Mouse (Mus musculus): ENCODE measurements around the gene Lrrc4. TPM values are rescaled to one million over a fixed set of nuclear protein-coding genes. Genes with fewer than 3 reads are reported as not detected.

The Lrrc4 gene
- total RNA-seq, 2 experiments from 2014 or later: 97.7 to 101 TPM

GRCm38 (mm10) chr6:28826689-28827389 is 4.7 kb downstream of the Lrrc4 start:
- no peak for DNase-seq (ENCODE audit: low spot score in 2 of 2)

GRCm38 (mm10) chr6:28825894-28826293 is 5.7 kb downstream of the Lrrc4 start:
- DNase-seq (ENCODE audit: low spot score in 2 of 2): no peak

GRCm38 (mm10) chr6:28823802-28824201 is 7.7 kb downstream of the Lrrc4 start:
- no peak for DNase-seq (ENCODE audit: low spot score in 2 of 2)

GRCm38 (mm10) chr6:28823375-28823774 is 8.2 kb downstream of the Lrrc4 start:
- no peak for DNase-seq (ENCODE audit: low spot score in 2 of 2)

- DNase-seq (ENCODE audit: low spot score in 2 of 2): no peak
Measured at GRCm38 (mm10) chr6:28822296-28822695, 9.3 kb downstream of the Lrrc4 start.

- DNase-seq (ENCODE audit: low spot score in 2 of 2): no peak
Measured at GRCm38 (mm10) chr6:28819509-28820358, 11.8 kb downstream of the Lrrc4 start.

- DNase-seq (ENCODE audit: low spot score in 2 of 2): peak in 1 of 2 experiments; percentile 68
Measured at GRCm38 (mm10) chr6:28817039-28817438, 14.5 kb downstream of the Lrrc4 start.

GRCm38 (mm10) chr6:28814895-28815294 is 16.7 kb downstream of the Lrrc4 start:
- DNase-seq (ENCODE audit: low spot score in 2 of 2): no peak

- DNase-seq (ENCODE audit: low spot score in 2 of 2): peak in 1 of 2 experiments; percentile 73
Measured at GRCm38 (mm10) chr6:28813057-28813456, 18.5 kb downstream of the Lrrc4 start.

GRCm38 (mm10) chr6:28804751-28805150 is 26.8 kb downstream of the Lrrc4 start:
- no peak for DNase-seq (ENCODE audit: low spot score in 2 of 2)

GRCm38 (mm10) chr6:28803678-28804279 is 27.8 kb downstream of the Lrrc4 start:
- DNase-seq (ENCODE audit: low spot score in 2 of 2): no peak

GRCm38 (mm10) chr6:28800976-28801375 is 30.6 kb downstream of the Lrrc4 start:
- peak; percentile 68 to 79 for DNase-seq (ENCODE audit: low spot score in 2 of 2)

- no peak for DNase-seq (ENCODE audit: low spot score in 2 of 2)
Measured at GRCm38 (mm10) chr6:28799818-28800217, 31.7 kb downstream of the Lrrc4 start.

GRCm38 (mm10) chr6:28795792-28796515 is 35.6 kb downstream of the Lrrc4 start:
- DNase-seq (ENCODE audit: low spot score in 2 of 2): no peak

GRCm38 (mm10) chr6:28795380-28795779 is 36.2 kb downstream of the Lrrc4 start:
- no peak for DNase-seq (ENCODE audit: low spot score in 2 of 2)

- no peak for DNase-seq (ENCODE audit: low spot score in 2 of 2)
Measured at GRCm38 (mm10) chr6:28791809-28792208, 39.7 kb downstream of the Lrrc4 start.

GRCm38 (mm10) chr6:28791183-28791582 is 40.4 kb downstream of the Lrrc4 start:
- no peak for DNase-seq (ENCODE audit: low spot score in 2 of 2)

GRCm38 (mm10) chr6:28789685-28790084 is 41.9 kb downstream of the Lrrc4 start:
- DNase-seq (ENCODE audit: low spot score in 2 of 2): no peak

GRCm38 (mm10) chr6:28787133-28787532 is 44.4 kb downstream of the Lrrc4 start:
- DNase-seq (ENCODE audit: low spot score in 2 of 2): no peak

GRCm38 (mm10) chr6:28785770-28786169 is 45.8 kb downstream of the Lrrc4 start:
- DNase-seq (ENCODE audit: low spot score in 2 of 2): no peak

- DNase-seq (ENCODE audit: low spot score in 2 of 2): no peak
Measured at GRCm38 (mm10) chr6:28783953-28784352, 47.6 kb downstream of the Lrrc4 start.

Data from layer of hippocampus, adult 18-20 months (tissue).